Comparison of ENCODE assay signal across 7 mouse cellular contexts in the genomic region with DNA sequence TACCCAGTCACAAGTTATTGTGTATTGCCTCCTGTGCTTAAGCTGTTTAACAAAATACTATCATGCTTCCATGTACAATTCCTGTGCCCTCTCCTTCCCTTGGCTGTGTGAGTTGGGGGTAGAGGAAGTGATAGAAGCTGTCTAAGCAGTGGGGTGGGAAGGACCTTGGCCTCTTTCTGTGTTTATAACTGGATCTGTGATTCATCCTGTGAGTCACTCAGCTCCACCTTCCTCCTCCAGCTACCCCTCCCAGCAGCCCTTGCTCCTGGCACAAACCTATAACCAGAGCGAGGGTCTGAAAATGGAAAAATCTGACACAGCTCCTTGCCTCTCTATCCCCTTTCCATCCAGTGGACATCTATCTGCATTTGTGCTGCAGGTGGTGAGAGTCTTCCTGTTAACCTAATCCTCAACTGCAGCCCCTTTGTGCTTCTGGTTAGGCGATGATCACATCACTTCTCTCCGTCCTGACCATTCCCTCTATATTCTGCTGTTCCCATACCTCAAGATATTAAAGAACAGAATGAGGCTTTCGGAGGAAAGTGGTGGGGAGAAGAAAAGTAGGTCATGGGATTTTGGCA. TPM values are rescaled to one million over a fixed set of nuclear protein-coding genes. Genes with fewer than 3 reads are reported as not detected.
DNase-seq lines count a peak whose midpoint lies in the region; ATAC-seq lines count a peak whose summit lies in the region.

No protein-coding gene starts in this region.

- H3K4me3 ChIP-seq in forebrain, embryonic 10.5 days, result peak overlapping the region; percentile 55
- peak overlapping the region; percentile 89 for H3K4me3 ChIP-seq in megakaryocyte, embryonic 14.5 days (replicated peaks)

- ATAC-seq in erythroid progenitor cell, adult 5-6 weeks (replicated peaks; ENCODE audit: low FRiP score, poor library complexity, severe bottlenecking), result no peak

- 59% methylated on average over 4 of the region's 4 CpGs for WGBS in forebrain, embryonic 10.5 days

- peaks cover 9% of the 10 kb centered on the region for H3K36me3 ChIP-seq in forebrain, embryonic 10.5 days (replicated peaks)
- H3K36me3 ChIP-seq in megakaryocyte, embryonic 14.5 days (replicated peaks; ENCODE audit: low read length), result peaks cover 26% of the 10 kb centered on the region

- H3K27ac ChIP-seq in forebrain, embryonic 10.5 days, result peak overlapping the region; percentile 80

- H3K27me3 ChIP-seq in forebrain, embryonic 10.5 days (ENCODE audit: poor library complexity, severe bottlenecking), result peaks cover 20% of the 10 kb centered on the region; the same call in 1 of the 2 replicates
- peaks cover 13% of the 10 kb centered on the region for H3K27me3 ChIP-seq in megakaryocyte, embryonic 14.5 days (replicated peaks)

- DNase-seq in CD4-positive, CD25-positive, alpha-beta regulatory T cell, adult 2 months (ENCODE audit: low read depth, low spot score), result peak; percentile 13
- DNase-seq in MN1 (ENCODE audit: low spot score), result peak; percentile 78
- DNase-seq in forebrain, embryonic 10.5 days (ENCODE audit: extremely low spot score, low spot score), result no peak
- DNase-seq in heart, postnatal 4 days, result peak; percentile 65
- DNase-seq in left cerebral cortex, adult 9 months (ENCODE audit: low spot score in 2 of 2), result peak; percentile 68 to 73

- H3K4me1 ChIP-seq in forebrain, embryonic 10.5 days, result peaks cover 28% of the 10 kb centered on the region
- peaks cover 33% of the 10 kb centered on the region for H3K4me1 ChIP-seq in megakaryocyte, embryonic 14.5 days

- H3K9me3 ChIP-seq in forebrain, embryonic 10.5 days, result no peaks in the 10 kb centered on the region
- no peaks in the 10 kb centered on the region for H3K9me3 ChIP-seq in megakaryocyte, embryonic 14.5 days

RNA-seq across cellular contexts. Expression of gene Mtmr11, which starts 1.5 kb away (rescaled TPM):
- polyA plus RNA-seq in forebrain, embryonic 10.5 days (2016; fragmentation: Nextera tagmentation; extraction: Ambion mirVana), result 9.3 TPM in 2 replicates
- 1 to 10 TPM; 4.2 to 4.6 TPM for total RNA-seq in heart, postnatal 4 days (2021)
- polyA plus RNA-seq in megakaryocyte, embryonic 14.5 days (2012; ENCODE audit: insufficient read depth, low replicate concordance), result 0.57 TPM in 1 of 2 replicates, not detected in the other
- not detected in 2 replicates for total RNA-seq in erythroid progenitor cell, adult 5-6 weeks (2015; ENCODE audit: low replicate concordance)
- not detected in 2 replicates for total RNA-seq in erythroid progenitor cell, adult 5-6 weeks (2017; ENCODE audit: low replicate concordance)

RNA-seq across cellular contexts. Expression of gene Sf3b4, which starts 11.8 kb away (rescaled TPM):
- polyA plus RNA-seq in forebrain, embryonic 10.5 days (2016; fragmentation: Nextera tagmentation; extraction: Ambion mirVana), result 276 and 284 TPM in 2 replicates
- total RNA-seq in heart, postnatal 4 days (2021), result 10 to 100 TPM; 34.1 to 36.8 TPM
- polyA plus RNA-seq in megakaryocyte, embryonic 14.5 days (2012; ENCODE audit: insufficient read depth, low replicate concordance), result 463 and 1,018 TPM in 2 replicates
- total RNA-seq in erythroid progenitor cell, adult 5-6 weeks (2015; ENCODE audit: low replicate concordance), result 19.8 and 38.1 TPM in 2 replicates
- total RNA-seq in erythroid progenitor cell, adult 5-6 weeks (2017; ENCODE audit: low replicate concordance), result 6.2 and 9.5 TPM in 2 replicates

RNA-seq across cellular contexts. Expression of gene Sv2a, which starts 20.6 kb away (rescaled TPM):
- 2.1 and 3.5 TPM in 2 replicates for polyA plus RNA-seq in forebrain, embryonic 10.5 days (2016; fragmentation: Nextera tagmentation; extraction: Ambion mirVana)
- total RNA-seq in heart, postnatal 4 days (2021), result 10 to 100 TPM; 19.3 to 20.6 TPM
- polyA plus RNA-seq in megakaryocyte, embryonic 14.5 days (2012; ENCODE audit: insufficient read depth, low replicate concordance), result 1.9 and 7.6 TPM in 2 replicates
- total RNA-seq in erythroid progenitor cell, adult 5-6 weeks (2015; ENCODE audit: low replicate concordance), result not detected in 2 replicates
- total RNA-seq in erythroid progenitor cell, adult 5-6 weeks (2017; ENCODE audit: low replicate concordance), result not detected in 2 replicates

RNA-seq across cellular contexts. Expression of gene Otud7b, which starts 56.0 kb away (rescaled TPM):
- polyA plus RNA-seq in forebrain, embryonic 10.5 days (2016; fragmentation: Nextera tagmentation; extraction: Ambion mirVana), result 14.1 and 20.8 TPM in 2 replicates
- total RNA-seq in heart, postnatal 4 days (2021), result 10 to 100 TPM; 45.7 to 47.4 TPM
- polyA plus RNA-seq in megakaryocyte, embryonic 14.5 days (2012; ENCODE audit: insufficient read depth, low replicate concordance), result 9.2 and 12.9 TPM in 2 replicates
- 4.6 and 9.4 TPM in 2 replicates for total RNA-seq in erythroid progenitor cell, adult 5-6 weeks (2015; ENCODE audit: low replicate concordance)
- 28.5 and 37.6 TPM in 2 replicates for total RNA-seq in erythroid progenitor cell, adult 5-6 weeks (2017; ENCODE audit: low replicate concordance)

RNA-seq across cellular contexts. Expression of gene Bola1, which starts 59.2 kb away (rescaled TPM):
- 89.3 and 93.0 TPM in 2 replicates for polyA plus RNA-seq in forebrain, embryonic 10.5 days (2016; fragmentation: Nextera tagmentation; extraction: Ambion mirVana)
- total RNA-seq in heart, postnatal 4 days (2021), result 10 to 100 TPM; 18.8 to 20.9 TPM
- 29.8 and 114 TPM in 2 replicates for polyA plus RNA-seq in megakaryocyte, embryonic 14.5 days (2012; ENCODE audit: insufficient read depth, low replicate concordance)
- 10.8 and 11.3 TPM in 2 replicates for total RNA-seq in erythroid progenitor cell, adult 5-6 weeks (2015; ENCODE audit: low replicate concordance)
- 4.9 and 15.5 TPM in 2 replicates for total RNA-seq in erythroid progenitor cell, adult 5-6 weeks (2017; ENCODE audit: low replicate concordance)

Comparison
In these comparisons a context has a peak if more than half of its experiments do, and no peak if none do; other contexts are left out.
1. RNA of gene Mtmr11, which starts 1.5 kb away (total RNA-seq): 4.2 to 4.6 TPM in heart, postnatal 4 days; not detected in erythroid progenitor cell, adult 5-6 weeks; every median in the first group is over 4 times any median in the second.
2. RNA of gene Sv2a, which starts 20.6 kb away (total RNA-seq): 19.3 to 20.6 TPM in heart, postnatal 4 days; not detected in erythroid progenitor cell, adult 5-6 weeks; every median in the first group is over 10 times any median in the second.